Mouse (Mus musculus) ES-Bruce4 (cell line): ENCODE results near the gene Cnpy1.

Experiments
- CTCF ChIP-seq: IDR thresholded peaks from one replicate; pipeline ENCODE4 v1.8.1; 2011; ENCODE audit warnings: low read depth, low read length
- EP300 ChIP-seq: IDR thresholded peaks from 2 replicates; pipeline ENCODE4 v1.6.1; 2011; ENCODE audit warnings: low read depth, low read length; ENCODE audit not compliant: insufficient read depth
- POLR2A ChIP-seq: IDR thresholded peaks from one replicate; pipeline ENCODE4 v1.8.1; 2011; ENCODE audit warnings: low read length; ENCODE audit not compliant: insufficient read depth

DNA sequence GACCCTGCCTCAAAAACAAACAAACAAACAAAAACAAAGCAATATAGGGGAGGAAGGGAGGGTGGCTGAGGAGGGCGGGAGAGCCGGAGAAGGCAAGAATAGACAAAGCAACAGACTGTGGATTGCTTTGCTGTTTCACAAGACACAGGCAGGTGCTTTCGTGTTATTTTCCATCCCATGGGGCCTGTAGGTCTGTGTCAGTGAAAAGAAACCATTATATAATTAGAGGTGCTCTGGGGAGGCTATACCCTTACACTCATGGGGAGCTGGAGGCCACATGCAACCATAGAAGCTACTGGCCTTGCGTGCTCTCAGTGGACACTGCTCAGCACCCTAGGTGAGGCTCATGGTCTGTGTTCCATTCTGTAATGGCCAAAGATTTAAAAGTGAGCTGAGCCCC lies 6.7 kb upstream of the Cnpy1 start:
- no peak for TF ChIP-seq EP300
- no peak for TF ChIP-seq POLR2A
- no peak for TF ChIP-seq CTCF
